Mouse (Mus musculus): ENCODE measurements around the gene Patl2.

DNA sequence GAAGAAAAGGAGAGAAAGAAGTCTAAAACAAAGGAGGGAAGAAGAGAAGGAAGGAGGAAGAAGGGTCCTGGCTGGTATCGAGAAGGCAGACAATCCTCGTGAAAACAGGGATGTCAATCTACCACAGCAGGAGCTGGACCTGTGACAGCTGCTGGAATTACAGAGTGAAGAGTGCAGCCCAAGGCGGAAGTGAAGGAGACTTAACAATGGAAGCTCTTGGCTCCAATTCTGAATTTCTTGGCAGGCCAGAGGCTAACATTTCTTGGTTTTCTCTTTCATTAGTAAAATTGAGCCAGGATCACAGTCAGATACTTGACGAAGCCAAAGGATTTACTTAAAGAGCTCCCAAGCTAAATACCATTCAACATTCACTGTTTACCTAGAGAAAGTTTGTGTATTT, 99.5 kb downstream of the Patl2 start:
- TF ChIP-seq CTCF (IDR thresholded peaks at IDR 0.05; ENCODE audit: low read depth, low read length) (no peak), GATA1 (IDR thresholded peaks at IDR 0.05; ENCODE audit: borderline replicate concordance, low read length) (no peak), GATA2 (IDR thresholded peaks at IDR 0.05; ENCODE audit: borderline replicate concordance, low read depth, low read length) (no peak)

Measured in G1E (cell line).